Mouse (Mus musculus) forebrain, embryonic 11.5 days (tissue): Measurements from ENCODE around the gene Myt1l. TPM values are rescaled to one million over a fixed set of nuclear protein-coding genes. Genes with fewer than 3 reads are reported as not detected.

Experiments used
- ATAC-seq: fragments of 200-750 bp; cut with Nextera tagmentation; replicated peaks from 2 replicates; pipeline ENCODE4 v1.8.0; 2017; ENCODE audit warnings: moderate TSS enrichment; ENCODE audit not compliant: low FRiP score
- DNase-seq: peaks from one replicate; pipeline ENCODE4 v3.0.0-alpha.2; 2017; ENCODE audit warnings: low spot score
- H3K27ac ChIP-seq: fragments of 300-500 bp; sonication (generic); 2 replicates; pipeline ENCODE4 v1.5.1; 2014; ENCODE audit warnings: low read depth, low read length
- H3K27me3 ChIP-seq: fragments of 300-500 bp; sonication (generic); 2 replicates; pipeline ENCODE4 v1.6.1; 2014; ENCODE audit warnings: mild to moderate bottlenecking, low read length, mixed read lengths; ENCODE audit not compliant: control insufficient read depth, insufficient read depth
- H3K36me3 ChIP-seq: fragments of 300-500 bp; sonication (generic); 2 replicates; pipeline ENCODE4 v1.6.1; 2014; ENCODE audit warnings: mild to moderate bottlenecking, low read length, moderate library complexity, mixed read lengths; ENCODE audit not compliant: control insufficient read depth, insufficient read depth
- H3K4me1 ChIP-seq: fragments of 300-500 bp; sonication (generic); replicated peaks from 2 replicates; pipeline ENCODE4 v1.6.1; 2014; ENCODE audit warnings: low read length, mixed read lengths; ENCODE audit not compliant: control insufficient read depth, insufficient read depth
- H3K4me2 ChIP-seq: fragments of 300-500 bp; sonication (generic); 2 replicates; pipeline ENCODE4 v1.6.1; 2014; ENCODE audit warnings: low read depth, mild to moderate bottlenecking, low read length, moderate library complexity, mixed read lengths; ENCODE audit not compliant: severe bottlenecking
- H3K4me3 ChIP-seq: fragments of 300-500 bp; sonication (generic); 2 replicates; pipeline ENCODE4 v1.5.1; 2014; ENCODE audit warnings: low read depth, low read length
- H3K9ac ChIP-seq: fragments of 300-500 bp; sonication (generic); 2 replicates; pipeline ENCODE4 v1.6.1; 2014; ENCODE audit warnings: low read length
- H3K9me3 ChIP-seq: fragments of 300-500 bp; sonication (generic); 2 replicates; pipeline ENCODE4 v1.6.1; 2016; ENCODE audit warnings: low read length, mixed read lengths; ENCODE audit not compliant: control insufficient read depth
- WGBS: fragments of 180-500 bp; shearing (Covaris S2); extraction: QIAGEN DNeasy Blood & Tissue Kit; methylation state at CpG from one replicate; pipeline ENCODE4 v1.1.7; 2014; 5-methylcytosine and 5-hydroxymethylcytosine counted together
- polyA plus RNA-seq: library from polyadenylated mRNA; unstranded; fragments of >200 nt; fragmentation: Nextera tagmentation; extraction: Ambion mirVana; gene quantifications from 2 replicates; pipeline ENCODE4 v1.2.1, GENCODE M21; 2014

The Myt1l gene
- polyA plus RNA-seq, 1 experiment from 2014 or later = 18.7 TPM

- Histone ChIP-seq H3K36me3 (no peaks in the 10 kb centered on the region), H3K4me2 (no peak overlapping the region), H3K27me3 (no peaks in the 10 kb centered on the region), H3K9me3 (no peaks in the 10 kb centered on the region), H3K9ac (no peak overlapping the region), H3K4me1 (0 out of 2 replicates have a peak, but pooled peaks cover 3% of the 10 kb centered on the region), H3K4me3 (no peak overlapping the region), H3K27ac (no peak overlapping the region)
- DNase-seq (no peak), ATAC-seq (no peak)
- 83% methylated on average over 5 of the region's 5 CpGs for WGBS
Observed at GRCm38 (mm10) chr12:29837301-29837791, 309.2 kb downstream of the Myt1l start.

- ATAC-seq = no peak
- WGBS = 91% methylated on average over 7 of the region's 7 CpGs
Observed at GRCm38 (mm10) chr12:29838421-29838820, 310.2 kb downstream of the Myt1l start.

GRCm38 (mm10) chr12:29849936-29850335, 321.8 kb downstream of the Myt1l start:
- Histone ChIP-seq H3K9me3 (no peaks in the 10 kb centered on the region), H3K9ac (no peak overlapping the region), H3K27ac (no peak overlapping the region), H3K36me3 (no peaks in the 10 kb centered on the region), H3K4me1 (no peaks in the 10 kb centered on the region), H3K27me3 (no peaks in the 10 kb centered on the region), H3K4me2 (no peak overlapping the region), H3K4me3 (no peak overlapping the region)
- DNase-seq = no peak
- 77% methylated on average over 3 of the region's 3 CpGs for WGBS
- ATAC-seq = no peak

More at GRCm38 (mm10) chr12:29838421-29838820, 310.2 kb downstream of the Myt1l start:
- no peak overlapping the region for H3K27ac ChIP-seq
- H3K4me3 ChIP-seq = no peak overlapping the region
- H3K36me3 ChIP-seq = no peaks in the 10 kb centered on the region
- 0 out of 2 replicates have a peak, but pooled peaks cover 3% of the 10 kb centered on the region for H3K4me1 ChIP-seq
- DNase-seq = no peak
- H3K9ac ChIP-seq = no peak overlapping the region
- H3K9me3 ChIP-seq = no peaks in the 10 kb centered on the region
- H3K27me3 ChIP-seq = no peaks in the 10 kb centered on the region
- no peak overlapping the region for H3K4me2 ChIP-seq

- no peak overlapping the region for H3K27ac ChIP-seq
- no peak overlapping the region for H3K9ac ChIP-seq
- ATAC-seq (no peak), DNase-seq (no peak)
- no peaks in the 10 kb centered on the region for H3K27me3 ChIP-seq
- H3K9me3 ChIP-seq = no peaks in the 10 kb centered on the region
- H3K4me2 ChIP-seq = no peak overlapping the region
- no peak overlapping the region for H3K4me3 ChIP-seq
- H3K4me1 ChIP-seq = no peaks in the 10 kb centered on the region
- H3K36me3 ChIP-seq = no peaks in the 10 kb centered on the region
- WGBS = 89% methylated on average over 9 of the region's 9 CpGs
Observed at GRCm38 (mm10) chr12:29854151-29854585, 326.0 kb downstream of the Myt1l start.

GRCm38 (mm10) chr12:29855007-29855406, 326.8 kb downstream of the Myt1l start:
- H3K27ac ChIP-seq = no peak overlapping the region
- 36% methylated on average over 5 of the region's 5 CpGs for WGBS
- ATAC-seq (no peak), DNase-seq (peak; percentile 79)
- H3K36me3 ChIP-seq = no peaks in the 10 kb centered on the region
- no peaks in the 10 kb centered on the region for H3K27me3 ChIP-seq
- no peak overlapping the region for H3K9ac ChIP-seq
- no peak overlapping the region for H3K4me2 ChIP-seq
- H3K9me3 ChIP-seq = no peaks in the 10 kb centered on the region
- no peak overlapping the region for H3K4me3 ChIP-seq
- no peaks in the 10 kb centered on the region for H3K4me1 ChIP-seq

- H3K36me3 ChIP-seq = no peaks in the 10 kb centered on the region
- DNase-seq = no peak
- no peak overlapping the region for H3K4me3 ChIP-seq
- no peaks in the 10 kb centered on the region for H3K9me3 ChIP-seq
- ATAC-seq = no peak
- no peaks in the 10 kb centered on the region for H3K4me1 ChIP-seq
- no peak overlapping the region for H3K9ac ChIP-seq
- H3K4me2 ChIP-seq = no peak overlapping the region
- no peaks in the 10 kb centered on the region for H3K27me3 ChIP-seq
- no peak overlapping the region for H3K27ac ChIP-seq
- WGBS = 28% methylated on average over 2 of the region's 2 CpGs
Observed at GRCm38 (mm10) chr12:29860986-29861385, 332.8 kb downstream of the Myt1l start.

- Histone ChIP-seq H3K27me3 (no peaks in the 10 kb centered on the region), H3K4me1 (peaks cover 8% of the 10 kb centered on the region), H3K9me3 (no peaks in the 10 kb centered on the region), H3K9ac (no peak overlapping the region), H3K4me2 (no peak overlapping the region), H3K36me3 (no peaks in the 10 kb centered on the region), H3K4me3 (no peak overlapping the region), H3K27ac (no peak overlapping the region)
- 77% methylated on average over 4 of the region's 4 CpGs for WGBS
- DNase-seq (no peak), ATAC-seq (no peak)
Observed at GRCm38 (mm10) chr12:29868295-29868694, 340.1 kb downstream of the Myt1l start.

GRCm38 (mm10) chr12:29868781-29869180, 340.6 kb downstream of the Myt1l start:
- ATAC-seq (no peak), DNase-seq (no peak)
- H3K4me2 ChIP-seq = no peak overlapping the region
- H3K4me1 ChIP-seq = peaks cover 8% of the 10 kb centered on the region
- no peaks in the 10 kb centered on the region for H3K27me3 ChIP-seq
- no peaks in the 10 kb centered on the region for H3K36me3 ChIP-seq
- no peak overlapping the region for H3K27ac ChIP-seq
- H3K9ac ChIP-seq = no peak overlapping the region
- H3K9me3 ChIP-seq = no peaks in the 10 kb centered on the region
- whole genome bisulfite sequencing = 89% methylated on average over 9 of the region's 9 CpGs
- no peak overlapping the region for H3K4me3 ChIP-seq

GRCm38 (mm10) chr12:29872156-29872815, 344.1 kb downstream of the Myt1l start:
- Histone ChIP-seq H3K4me3 (no peak overlapping the region), H3K9me3 (no peaks in the 10 kb centered on the region), H3K4me2 (peak overlapping the region; percentile 38), H3K9ac (peak overlapping the region; percentile 39; the same call in 1 of the 2 replicates), H3K36me3 (no peaks in the 10 kb centered on the region), H3K4me1 (peaks cover 8% of the 10 kb centered on the region), H3K27me3 (no peaks in the 10 kb centered on the region), H3K27ac (peak overlapping the region; percentile 83)
- ATAC-seq (peak; percentile 97), DNase-seq (peak; percentile 90)
- WGBS = 13% methylated on average over 7 of the region's 7 CpGs
